Mouse (Mus musculus): ENCODE results near the gene Ccr9. TPM values are rescaled to one million over a fixed set of nuclear protein-coding genes. Genes with fewer than 3 reads are reported as not detected.

Ccr9 gene
- total RNA-seq, 4 experiments from 2014 or later, result 0.18 to 0.28 (median 0.26) TPM

DNA sequence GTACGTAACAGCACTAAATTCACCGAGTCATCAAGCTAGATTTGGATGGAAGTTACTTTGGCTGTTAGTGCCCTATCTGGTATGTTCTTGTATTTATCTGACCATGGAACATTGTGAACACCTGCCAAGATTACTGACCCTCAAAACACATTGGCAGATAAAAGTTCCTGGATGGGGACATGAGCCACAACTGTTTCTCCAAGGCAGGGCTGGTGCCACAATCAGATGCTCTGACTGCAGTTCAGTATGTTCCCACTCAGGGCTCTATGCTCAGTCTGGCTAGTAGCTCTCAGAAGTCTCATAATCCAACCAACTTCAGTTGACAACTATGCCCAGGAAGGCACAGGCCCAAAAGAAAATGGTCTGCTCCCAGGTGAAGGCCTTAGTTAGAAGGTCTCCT lies 124.2 kb downstream of the Ccr9 start:
- no peak for DNase-seq (ENCODE audit: low spot score in 2 of 2)

DNA sequence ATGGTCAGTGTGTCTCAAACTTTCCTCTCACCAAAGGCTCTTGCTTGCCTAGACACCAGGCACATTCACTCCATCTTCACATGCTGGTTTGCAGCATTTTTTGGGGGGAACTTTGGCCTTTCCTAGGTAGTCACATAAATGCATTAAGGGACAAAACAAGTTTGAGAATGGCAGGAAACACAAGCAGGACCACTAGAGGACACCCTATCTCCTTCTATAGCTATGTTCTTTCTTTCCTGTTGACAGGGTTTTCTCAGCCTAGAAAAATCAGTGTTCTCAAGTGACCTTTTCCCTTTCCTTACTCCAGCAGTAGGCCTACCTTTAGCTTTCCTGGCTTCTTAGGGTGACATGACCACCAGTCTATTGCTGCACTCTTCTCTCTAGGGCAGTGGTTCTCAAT lies 124.7 kb downstream of the Ccr9 start:
- no peak for DNase-seq (ENCODE audit: low spot score in 2 of 2)

DNA sequence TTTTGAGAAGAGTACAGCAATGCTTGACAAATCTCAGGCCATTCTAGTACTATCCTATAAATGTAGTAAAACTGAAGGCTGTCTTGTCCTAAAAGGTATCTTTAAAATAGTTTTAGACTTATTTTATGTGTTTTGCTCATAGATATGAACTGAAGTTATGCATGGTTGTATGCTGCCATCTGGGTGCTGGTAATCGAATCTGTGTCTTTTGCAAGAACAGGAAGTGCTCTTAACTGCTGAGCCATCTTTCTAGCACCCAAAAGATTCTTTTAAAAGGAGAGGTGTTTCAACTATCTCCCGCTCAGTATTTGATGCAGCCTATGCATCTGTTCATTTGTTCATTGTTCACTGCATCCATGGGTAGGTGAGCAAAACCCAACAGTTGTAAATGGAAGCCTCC lies 127.0 kb downstream of the Ccr9 start:
- no peak for DNase-seq (ENCODE audit: low spot score in 2 of 2)

DNA sequence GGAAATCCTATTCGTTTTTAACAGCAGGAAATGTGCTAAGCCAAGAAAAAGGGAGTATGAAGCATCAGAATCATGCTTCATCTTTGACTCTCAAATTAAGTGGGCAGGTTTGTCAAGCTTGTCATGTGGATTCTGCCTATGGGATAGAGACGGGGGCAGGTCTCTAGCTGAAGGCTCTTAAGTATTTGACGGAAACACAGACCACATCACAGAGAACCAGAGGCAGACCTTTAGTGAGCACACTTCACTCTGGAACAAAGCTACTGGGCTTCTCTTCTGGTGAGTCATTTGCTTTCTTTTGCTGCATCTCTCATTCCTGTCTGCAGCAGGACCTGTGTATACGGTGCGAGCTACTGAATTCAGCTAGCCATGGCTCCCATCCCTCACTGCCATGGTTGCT lies 128.0 kb downstream of the Ccr9 start, which contains the start of gene Cxcr6:
Gene Cxcr6, plus strand, starts transcription at position 209 of the 400 bp plus-strand sequence.
- no peak for DNase-seq (ENCODE audit: low spot score in 2 of 2)

DNA sequence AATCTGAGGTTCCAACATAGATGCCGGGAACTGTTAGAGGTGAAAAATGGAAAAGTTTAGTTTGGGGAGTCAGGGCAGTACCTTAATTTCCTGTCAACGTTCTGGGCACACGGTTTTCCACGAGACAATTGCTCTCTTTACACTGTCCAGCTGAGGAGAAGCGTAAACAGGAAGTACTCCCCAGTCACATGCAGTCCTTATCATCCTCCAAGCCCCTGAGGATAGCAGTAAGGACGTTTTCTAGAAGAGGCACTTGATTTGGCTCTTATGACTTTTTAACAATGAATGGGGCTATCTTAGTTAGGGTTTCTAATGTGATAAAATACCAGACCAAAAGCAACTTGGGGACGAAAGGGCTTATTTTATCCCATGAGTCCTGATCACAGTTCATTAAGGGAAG lies 130.3 kb downstream of the Ccr9 start:
- DNase-seq (ENCODE audit: low spot score in 2 of 2), result no peak

DNA sequence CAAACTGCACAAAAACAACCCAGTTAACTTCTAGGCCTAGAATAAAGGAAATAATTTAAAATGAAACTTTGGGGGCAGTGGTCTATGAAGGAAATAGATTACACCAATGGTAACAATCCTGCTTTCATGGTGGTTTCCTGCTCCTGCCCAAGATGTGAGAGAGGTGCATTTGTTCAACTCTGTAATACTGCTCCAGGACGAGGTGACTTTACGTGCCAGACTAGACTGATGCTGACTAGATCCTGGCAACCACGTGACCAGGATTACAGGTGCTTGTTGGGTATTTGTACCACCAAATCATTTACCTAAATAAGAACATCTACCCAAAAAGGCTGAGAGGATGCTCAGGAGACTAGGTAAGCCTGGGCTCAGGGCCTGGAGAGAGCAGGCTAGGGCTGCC lies 133.6 kb downstream of the Ccr9 start:
- DNase-seq (ENCODE audit: low spot score in 2 of 2), result no peak

DNA sequence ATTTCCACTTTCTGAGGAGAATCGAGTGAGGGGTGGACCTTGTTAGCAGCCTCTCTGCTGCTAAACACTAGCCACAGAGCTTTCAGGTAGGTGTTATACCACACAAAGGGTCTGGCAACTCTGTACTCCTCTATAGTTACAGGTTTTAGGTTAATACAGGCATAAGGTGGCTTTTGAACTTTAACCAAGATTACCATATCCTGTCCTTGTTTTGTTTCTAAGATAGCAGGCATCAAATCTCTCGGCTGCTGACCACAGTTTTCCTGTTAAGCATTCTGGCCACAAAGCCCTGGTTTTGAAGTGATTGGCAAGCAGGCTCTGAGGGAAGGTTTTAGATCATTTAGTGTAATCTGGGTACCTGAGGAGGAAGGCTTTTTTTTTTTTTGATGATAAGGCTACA lies 136.1 kb downstream of the Ccr9 start:
- DNase-seq (ENCODE audit: low spot score in 2 of 2), result no peak

DNA sequence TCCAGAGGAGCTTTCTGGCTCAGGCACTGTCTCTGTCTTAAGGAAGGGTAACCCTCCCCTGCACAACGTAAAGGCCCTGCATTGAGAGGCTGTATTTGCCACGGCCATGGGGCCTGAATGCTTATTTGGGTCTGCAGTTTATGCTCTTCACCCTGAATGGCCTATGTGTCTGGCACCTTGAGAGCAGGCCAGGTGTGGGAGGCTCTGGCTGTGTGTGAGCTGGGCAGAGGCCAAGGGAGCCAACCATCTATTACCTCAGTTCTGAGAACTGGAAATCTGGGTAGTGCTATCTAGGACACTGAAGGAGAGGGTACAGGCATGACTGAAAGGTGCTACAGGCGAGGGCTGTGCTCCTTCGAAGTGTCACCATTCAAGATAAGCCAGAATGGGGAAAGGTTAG lies 136.6 kb downstream of the Ccr9 start:
- no peak for DNase-seq (ENCODE audit: low spot score in 2 of 2)

DNA sequence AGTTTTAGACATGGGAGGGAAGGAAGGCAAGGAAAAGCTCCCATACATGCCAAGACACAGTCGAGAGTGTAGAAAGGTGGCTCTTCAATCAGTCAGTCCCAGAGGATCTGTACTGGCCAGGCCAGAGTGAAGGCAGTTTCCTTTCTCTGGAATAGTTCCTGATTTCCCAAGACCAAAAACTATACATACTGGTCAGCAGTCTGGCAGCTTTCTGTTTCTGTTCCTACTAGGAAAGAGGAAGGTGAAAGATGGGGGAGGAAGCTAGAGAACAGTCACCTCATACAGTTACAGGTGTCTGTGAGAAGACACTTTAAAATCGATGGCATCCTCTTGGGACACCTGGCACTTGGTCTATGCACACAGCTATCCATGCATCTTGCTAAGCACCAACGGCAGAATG lies 137.2 kb downstream of the Ccr9 start:
- DNase-seq (ENCODE audit: low spot score in 2 of 2), result no peak

DNA sequence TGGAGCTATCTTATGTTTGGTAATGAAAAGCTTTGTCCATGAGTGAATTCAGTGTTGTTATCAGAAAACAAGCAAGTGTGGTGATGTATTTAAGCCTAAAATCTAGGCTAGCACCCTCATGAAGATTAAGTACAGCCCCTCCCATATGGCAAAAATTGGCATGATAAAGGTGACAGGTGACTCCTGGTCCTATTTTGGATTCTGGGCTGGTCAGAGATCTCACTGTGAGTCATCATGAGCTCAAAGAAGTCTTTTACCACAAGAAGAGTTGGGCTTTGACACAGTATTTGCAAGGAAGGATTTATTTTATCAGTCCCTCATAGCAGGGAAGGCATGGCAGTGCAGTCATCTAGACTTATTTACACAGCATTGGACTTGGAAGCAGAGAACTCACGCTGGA lies 137.8 kb downstream of the Ccr9 start:
- no peak for DNase-seq (ENCODE audit: low spot score in 2 of 2)

DNA sequence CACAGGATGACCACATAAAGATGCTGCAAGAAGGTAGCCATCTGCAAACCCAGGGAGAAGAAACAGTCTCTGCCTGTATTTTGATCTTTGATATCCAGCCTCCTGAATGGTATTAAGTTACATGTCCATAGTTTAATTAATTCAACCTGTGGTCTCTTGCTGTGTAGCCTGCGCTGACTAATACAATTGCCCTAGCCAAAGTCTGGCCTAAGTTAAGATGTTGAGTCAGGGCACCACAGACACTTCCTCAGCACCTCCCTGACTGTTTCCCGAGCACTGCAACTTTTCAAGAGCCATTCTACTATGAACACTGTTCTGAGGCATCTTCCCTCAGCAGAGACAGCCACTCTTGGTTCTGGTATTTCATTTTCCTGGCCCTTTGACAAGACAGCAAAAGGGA lies 140.4 kb downstream of the Ccr9 start:
- no peak for DNase-seq (ENCODE audit: low spot score in 2 of 2)

DNA sequence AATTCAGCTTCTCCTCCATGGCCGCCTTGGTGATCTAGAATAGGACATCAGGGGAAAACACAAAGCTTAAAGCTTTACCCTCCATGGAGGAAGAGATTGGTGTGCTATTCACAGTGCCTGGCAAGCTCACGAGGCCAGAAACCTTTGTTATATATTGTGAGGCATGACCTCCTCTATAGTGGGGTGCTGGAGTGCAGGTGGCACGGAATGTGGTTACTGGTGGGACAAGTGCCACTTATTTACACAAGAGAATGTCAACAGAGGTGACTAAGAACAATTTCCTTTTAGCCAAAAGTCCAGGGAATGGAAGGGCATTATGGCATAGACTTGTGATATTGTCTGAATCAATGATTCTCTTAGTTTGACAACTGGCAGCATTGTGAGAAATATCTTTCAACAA lies 148.4 kb downstream of the Ccr9 start:
- DNase-seq (ENCODE audit: low spot score in 2 of 2), result no peak

DNA sequence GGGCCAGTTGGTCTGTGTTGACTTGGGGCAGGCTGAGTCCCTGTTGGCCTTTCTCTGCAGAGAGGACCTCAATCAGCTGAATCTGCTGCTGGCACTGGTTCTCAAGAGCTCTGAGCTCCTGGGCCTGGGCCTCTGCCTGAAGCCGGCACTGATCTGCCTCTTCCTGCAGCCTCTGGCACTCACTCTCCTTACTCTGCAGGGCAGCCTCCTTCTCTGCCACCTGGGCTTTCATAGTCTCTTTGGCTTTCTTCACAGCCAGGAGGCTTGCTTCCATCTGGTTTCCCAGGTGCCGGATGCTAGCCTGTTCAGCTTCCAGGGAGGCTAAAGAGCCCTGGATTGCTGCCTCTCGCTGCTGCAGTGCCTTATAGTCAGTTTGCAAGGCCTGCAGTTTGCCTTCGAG lies 150.7 kb downstream of the Ccr9 start:
- peak in 1 of 2 experiments; percentile 53 for DNase-seq (ENCODE audit: low spot score in 2 of 2)

Other genes with a start within 250 kb of the Ccr9 start
- gene Limd1, start 199.7 kb upstream of the Ccr9 start, total RNA-seq (2022), result 10 to 100 TPM in 1 of 4 experiments, 1 to 10 TPM in 3; 7.7 to 10.1 (median 8.0) TPM
- 10 to 100 TPM; 60.6 to 65.9 (median 62.7) TPM for gene Sacm1l, start 148.7 kb upstream of the Ccr9 start, total RNA-seq (2022)
- gene Slc6a20b, start 45.9 kb upstream of the Ccr9 start, total RNA-seq (2022), result under 1 TPM; 0.18 to 0.76 (median 0.63) TPM
- 10 to 100 TPM; 20.4 to 26.7 (median 23.4) TPM for gene Slc6a20a, start 446 bp downstream of the Ccr9 start, total RNA-seq (2022)
- 10 to 100 TPM; 57.7 to 69.4 (median 64.5) TPM for gene Lztfl1, start 39.3 kb downstream of the Ccr9 start, total RNA-seq (2022)
- not detected for gene Cxcr6, start 128.0 kb downstream of the Ccr9 start, total RNA-seq (2022)
- 10 to 100 TPM; 29.5 to 36.6 (median 29.8) TPM for gene Fyco1, start 173.5 kb downstream of the Ccr9 start, total RNA-seq (2022)
- gene Xcr1, start 183.6 kb downstream of the Ccr9 start, total RNA-seq (2022), result not detected

Data from left cerebral cortex, adult 8-10 months (tissue).